Mouse (Mus musculus): ENCODE measurements around the gene Speer2.

The Speer2 gene

GRCm38 (mm10) chr16:69863644-69864043 is at the start of gene Speer2:
TSS of gene Speer2 (minus strand) at chr16:69863744.
- no peak for DNase-seq (ENCODE audit: low read depth, low spot score)

GRCm38 (mm10) chr16:69904303-69904702 is 40.8 kb upstream of the Speer2 start:
- no peak for DNase-seq (ENCODE audit: low read depth, low spot score)

- no peak for DNase-seq (ENCODE audit: low read depth, low spot score)
Observed at GRCm38 (mm10) chr16:69880712-69881111, 17.2 kb upstream of the Speer2 start.

GRCm38 (mm10) chr16:69836628-69837027 is 26.9 kb downstream of the Speer2 start:
- no peak for DNase-seq (ENCODE audit: low read depth, low spot score)

GRCm38 (mm10) chr16:69813652-69814051 is 49.9 kb downstream of the Speer2 start:
- no peak for DNase-seq (ENCODE audit: low read depth, low spot score)
